Comparison of ENCODE assay signal across 7 mouse cellular contexts in the genomic region with DNA sequence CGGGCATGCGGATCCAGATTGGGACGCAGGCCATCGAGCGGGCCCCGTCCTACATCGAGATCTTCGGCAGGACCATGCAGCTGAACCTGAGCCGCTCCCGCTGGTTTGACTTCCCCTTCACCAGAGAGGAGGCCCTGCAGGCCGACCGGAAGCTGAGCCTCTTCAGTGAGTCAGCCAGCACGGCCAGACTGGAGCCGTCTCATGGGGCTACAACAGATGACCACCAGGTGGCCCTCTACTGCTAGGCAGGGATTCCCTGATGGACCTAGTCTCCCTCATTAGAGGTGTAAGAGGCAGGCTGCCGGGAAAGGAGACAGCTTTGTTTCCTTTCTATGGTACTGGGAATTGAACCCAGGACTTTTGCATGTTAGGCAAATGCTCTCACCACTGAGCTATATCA.
A peak's percentile ranks its signal among the peaks of the same experiment; 100 is the strongest.
DNase-seq lines count a peak whose midpoint lies in the region; ATAC-seq and TF ChIP-seq lines count a peak whose summit lies in the region.

No protein-coding gene starts in this region.

- H3K4me1 ChIP-seq in hindbrain, embryonic 14.5 days (replicated peaks; ENCODE audit: control insufficient read depth, insufficient read depth, low read length), result no peaks in the 10 kb centered on the region

- H3K36me3 ChIP-seq in hindbrain, embryonic 14.5 days (replicated peaks; ENCODE audit: control insufficient read depth, insufficient read depth), result peaks cover 100% of the 10 kb centered on the region

- no peaks in the 10 kb centered on the region for H3K9me3 ChIP-seq in hindbrain, embryonic 14.5 days (ENCODE audit: control insufficient read depth, low read length)

- TF ChIP-seq CTCF in Patski (IDR thresholded peaks at IDR 0.05), result no peak

- WGBS in hindbrain, embryonic 14.5 days, result 50% methylated on average over 15 of the region's 15 CpGs

- no peak overlapping the region for H3K27ac ChIP-seq in hindbrain, embryonic 14.5 days

- H3K4me3 ChIP-seq in hindbrain, embryonic 14.5 days (replicated peaks; ENCODE audit: low read length), result no peak overlapping the region

- no peak overlapping the region for H3K4me2 ChIP-seq in hindbrain, embryonic 14.5 days (replicated peaks)

- in situ Hi-C loops in Patski (cut with MboI; ENCODE audit: low pct_unique_long_range_greater_than_20kb), result no loop called here

- peak; percentile 60 for ATAC-seq in Patski
- no peak for ATAC-seq in hindbrain, embryonic 14.5 days (ENCODE audit: low FRiP score)

- peak; percentile 49 for DNase-seq in Patski (ENCODE audit: low read depth, low spot score)
- DNase-seq in c-Kit-positive CD71-negative TER-119-negative erythroid progenitor cells, embryonic 14.5 days (ENCODE audit: low read depth), result peak; percentile 67
- DNase-seq in forelimb bud, embryonic 11.5 days (ENCODE audit: low read depth, low spot score), result peak; percentile 61
- DNase-seq in hindbrain, embryonic 14.5 days (ENCODE audit: low spot score), result peak; percentile 44
- peak; percentile 62 for DNase-seq in left cerebral cortex, adult 11 months (ENCODE audit: low spot score)
- DNase-seq in lung, postnatal 4 days, result peak; percentile 87 to 88
- DNase-seq in spleen, adult 12 weeks (ENCODE audit: low spot score), result peak; percentile 9

- H3K9ac ChIP-seq in hindbrain, embryonic 14.5 days, result no peak overlapping the region

- CTCF ChIA-PET in Patski (lab: Charles Lee), result interaction anchor here (0.8 to 1.9 kb wide), 13 partner anchors 9 to 206 kb away, joined by 3 to 12 read pairs (median 5); no protein-coding TSS in a partner anchor

- H3K27me3 ChIP-seq in Patski, result no peaks in the 10 kb centered on the region
- no peaks in the 10 kb centered on the region for H3K27me3 ChIP-seq in hindbrain, embryonic 14.5 days (ENCODE audit: control insufficient read depth, insufficient read depth, low read length)

- POLR2A ChIA-PET in Patski (lab: Charles Lee), result interaction anchor here (0.9 kb wide), 1 partner anchor 11 kb away, joined by 4 read pairs; no protein-coding TSS in a partner anchor

Comparison
In these comparisons a context has a peak if more than half of its experiments do, and no peak if none do; other contexts are left out.
1. DNase-seq: peak in every context shown above with its lines; median percentile 88 in lung, postnatal 4 days; 67 in c-Kit-positive CD71-negative TER-119-negative erythroid progenitor cells, embryonic 14.5 days; 62 in left cerebral cortex, adult 11 months; 61 in forelimb bud, embryonic 11.5 days; 49 in Patski; 44 in hindbrain, embryonic 14.5 days; 9 in spleen, adult 12 weeks.